Mouse (Mus musculus) ES-Bruce4 (cell line): ENCODE measurements around the gene Tas1r1.

Source experiments
- CTCF ChIP-seq: IDR thresholded peaks from one replicate; pipeline ENCODE4 v1.8.1; 2011; ENCODE audit warnings: low read depth, low read length
- EP300 ChIP-seq: IDR thresholded peaks from 2 replicates; pipeline ENCODE4 v1.6.1; 2011; ENCODE audit warnings: low read depth, low read length; ENCODE audit not compliant: insufficient read depth
- POLR2A ChIP-seq: IDR thresholded peaks from one replicate; pipeline ENCODE4 v1.8.1; 2011; ENCODE audit warnings: low read length; ENCODE audit not compliant: insufficient read depth

- TF ChIP-seq CTCF (no peak), EP300 (no peak), POLR2A (no peak)
Observed at GRCm38 (mm10) chr4:152010707-152011134, 27.6 kb downstream of the Tas1r1 start.
